Mouse (Mus musculus) bone marrow, adult 2 months (tissue): ENCODE measurements around the gene Wdr45b.

Experiments used
- CTCF ChIP-seq: fragments of 200-500 bp; IDR thresholded peaks from 2 replicates; pipeline ENCODE4 v1.5.1; 2011; ENCODE audit warnings: low read length, control low read depth; ENCODE audit not compliant: control insufficient read depth, insufficient read depth
- POLR2A ChIP-seq: fragments of 200-500 bp; IDR thresholded peaks from 2 replicates; pipeline ENCODE4 v1.6.1; 2011; ENCODE audit warnings: low read depth, mild to moderate bottlenecking, control low read depth, low read length, borderline replicate concordance; ENCODE audit not compliant: control insufficient read depth

GRCm38 (mm10) chr11:121278011-121278410, 76.2 kb downstream of the Wdr45b start:
- TF ChIP-seq CTCF (no peak), POLR2A (no peak)
